Mouse (Mus musculus) hindbrain, embryonic 16.5 days (tissue): ENCODE data around the gene Cog4. TPM values are rescaled to one million over a fixed set of nuclear protein-coding genes. Genes with fewer than 3 reads are reported as not detected.
"Not testable (repeated sequence)": the region's sequence is repeated elsewhere in the genome, so short reads cannot be mapped to it uniquely, and the experiment has no call there.

Source experiments
- ATAC-seq: fragments of 200-750 bp; cut with Nextera tagmentation; 2 replicates; pipeline ENCODE4 v1.8.0; 2017; ENCODE audit warnings: moderate TSS enrichment, moderate library complexity
- H3K27ac ChIP-seq: fragments of 300-500 bp; sonication (generic); 2 replicates; pipeline ENCODE4 v1.5.1; 2014; ENCODE audit warnings: low read depth, mild to moderate bottlenecking, control low read depth, low read length, moderate library complexity
- H3K27me3 ChIP-seq: fragments of 300-500 bp; sonication (generic); replicated peaks from 2 replicates; pipeline ENCODE4 v1.6.1; 2014; ENCODE audit warnings: low read length; ENCODE audit not compliant: control insufficient read depth, insufficient read depth
- H3K36me3 ChIP-seq: fragments of 300-500 bp; sonication (generic); 2 replicates; pipeline ENCODE4 v1.6.1; 2014; ENCODE audit warnings: mild to moderate bottlenecking, low read length, moderate library complexity, mixed read lengths; ENCODE audit not compliant: control insufficient read depth, insufficient read depth
- H3K4me1 ChIP-seq: fragments of 300-500 bp; sonication (generic); 2 replicates; pipeline ENCODE4 v1.6.1; 2014; ENCODE audit warnings: low read depth, low read length; ENCODE audit not compliant: control insufficient read depth, insufficient read depth
- H3K4me2 ChIP-seq: fragments of 300-500 bp; sonication (generic); 2 replicates; pipeline ENCODE4 v1.6.1; 2014; ENCODE audit warnings: mild to moderate bottlenecking, low read length, control low read depth, moderate library complexity
- H3K4me3 ChIP-seq: fragments of 300-500 bp; sonication (generic); 2 replicates; pipeline ENCODE4 v1.5.1; 2014; ENCODE audit warnings: mild to moderate bottlenecking, low read length, control low read depth, moderate library complexity
- H3K9ac ChIP-seq: fragments of 300-500 bp; sonication (generic); 2 replicates; pipeline ENCODE4 v1.6.1; 2014; ENCODE audit warnings: low read depth, mild to moderate bottlenecking, control low read depth, low read length, moderate library complexity
- H3K9me3 ChIP-seq: fragments of 300-500 bp; sonication (generic); 2 replicates; pipeline ENCODE4 v1.6.1; 2014; ENCODE audit warnings: mild to moderate bottlenecking, low read length, moderate library complexity; ENCODE audit not compliant: control insufficient read depth
- WGBS: fragments of 180-500 bp; shearing (Covaris S2); extraction: QIAGEN DNeasy Blood & Tissue Kit; methylation state at CpG from one replicate; pipeline ENCODE4 v1.1.7; 2014; 5-methylcytosine and 5-hydroxymethylcytosine counted together
- polyA plus RNA-seq: library from polyadenylated mRNA; unstranded; fragments of >200 nt; fragmentation: Nextera tagmentation; extraction: Ambion mirVana; gene quantifications from 2 replicates; pipeline ENCODE4 v1.2.1, GENCODE M21; 2015

Gene Cog4
- polyA plus RNA-seq, 1 experiment from 2014 or later = 74.1 TPM

DNA sequence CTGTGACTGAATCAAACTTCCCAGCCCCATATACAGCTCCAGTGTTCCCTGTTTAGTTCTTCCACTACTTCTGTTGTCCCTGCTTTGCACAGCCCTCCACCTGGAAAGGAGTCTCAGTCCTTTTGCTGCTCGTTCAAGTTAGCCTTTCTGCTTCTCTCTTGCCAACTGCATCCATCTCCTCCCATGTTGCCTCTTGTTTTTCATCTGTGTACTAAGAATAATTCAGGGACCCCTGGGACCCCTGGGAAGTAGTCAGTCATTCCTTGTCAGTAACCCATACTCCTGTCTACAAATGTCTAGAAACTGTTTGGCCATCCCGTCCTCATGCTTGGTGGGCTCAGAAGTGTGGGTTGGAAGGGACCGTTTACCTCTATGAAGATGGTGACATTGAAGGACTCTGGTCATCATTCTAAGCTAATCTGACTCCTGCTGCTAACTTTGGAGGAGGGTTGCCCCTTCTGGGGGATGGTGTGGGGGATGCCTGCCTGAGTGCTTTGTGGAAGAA lies 74.4 kb downstream of the Cog4 start:
- peak overlapping the region; percentile 96 for H3K9ac ChIP-seq
- H3K4me3 ChIP-seq = peak overlapping the region; percentile 92
- no peak for ATAC-seq
- peaks cover 20% of the 10 kb centered on the region for H3K4me1 ChIP-seq
- H3K9me3 ChIP-seq = no peaks in the 10 kb centered on the region
- peak overlapping the region; percentile 78 for H3K4me2 ChIP-seq
- H3K27me3 ChIP-seq = no peaks in the 10 kb centered on the region
- WGBS = 33% methylated on average over 3 of the region's 3 CpGs
- no peaks in the 10 kb centered on the region for H3K36me3 ChIP-seq
- H3K27ac ChIP-seq = no peak overlapping the region

DNA sequence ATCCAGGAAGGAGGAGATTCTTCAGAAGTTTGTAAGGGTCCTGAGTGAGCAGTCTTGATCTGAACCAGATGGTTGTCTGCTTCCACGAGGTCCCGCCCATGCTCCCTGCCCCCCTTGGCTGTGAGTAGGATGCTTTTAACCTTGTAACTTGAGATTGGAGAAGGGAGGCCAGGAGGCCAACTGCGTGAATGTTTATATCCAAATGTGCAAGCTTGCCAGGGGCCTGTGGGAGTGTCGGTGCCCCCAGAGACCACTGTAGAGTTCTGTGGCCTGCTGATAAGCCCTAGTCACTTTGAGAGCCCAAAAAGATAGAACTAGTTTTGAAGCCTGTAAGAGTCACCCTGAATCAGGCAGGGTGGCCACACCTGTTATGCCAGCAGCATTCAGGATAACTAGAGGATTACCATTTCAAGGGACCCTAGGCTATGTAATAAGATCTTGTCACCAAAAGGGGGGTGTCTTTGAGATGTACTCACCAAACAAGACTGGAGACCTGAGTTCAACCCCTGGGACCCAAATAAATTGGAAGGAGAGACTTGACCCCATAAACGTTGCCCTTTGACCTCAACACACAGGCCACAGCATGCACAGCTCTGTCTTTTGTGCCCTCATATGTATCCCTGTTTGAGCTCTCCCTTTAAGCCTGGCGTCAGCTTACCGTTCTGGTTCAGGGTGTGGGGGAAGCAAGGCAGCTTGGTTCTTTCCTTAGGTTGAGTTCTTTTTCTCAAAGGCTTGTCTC lies 75.3 kb downstream of the Cog4 start:
- no peaks in the 10 kb centered on the region for H3K9me3 ChIP-seq
- H3K9ac ChIP-seq = peak overlapping the region; percentile 96; the same call in 1 of the 2 replicates
- peak overlapping the region; percentile 78 for H3K4me2 ChIP-seq
- H3K4me3 ChIP-seq = peak overlapping the region; percentile 92
- no peak for ATAC-seq
- 43% methylated on average over 7 of the region's 7 CpGs for WGBS
- no peaks in the 10 kb centered on the region for H3K36me3 ChIP-seq
- H3K27me3 ChIP-seq = no peaks in the 10 kb centered on the region
- H3K4me1 ChIP-seq = peaks cover 20% of the 10 kb centered on the region
- no peak overlapping the region for H3K27ac ChIP-seq

DNA sequence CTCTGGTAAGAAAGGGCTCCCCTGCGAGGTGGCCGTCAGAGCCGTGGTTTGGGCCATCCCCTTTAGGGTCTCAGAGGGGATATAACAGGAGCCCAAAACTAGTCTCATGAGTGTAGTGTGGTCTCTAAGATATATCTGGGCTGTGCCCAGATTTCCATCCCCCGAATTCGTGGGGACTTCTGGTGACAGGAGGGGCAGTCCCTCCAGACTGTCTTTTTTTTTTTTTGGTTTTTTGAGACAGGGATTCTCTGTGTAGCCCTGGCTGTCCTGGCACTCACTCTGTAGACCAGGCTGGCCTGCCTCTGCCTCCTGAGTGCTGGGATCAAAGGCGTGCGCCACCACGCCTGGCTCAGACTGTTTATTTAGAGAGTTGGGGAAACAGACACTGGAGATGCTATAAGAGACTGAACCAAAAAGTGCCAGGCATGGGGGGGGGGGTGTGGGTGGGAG lies 79.3 kb downstream of the Cog4 start:
- Histone ChIP-seq H3K4me3 (no peak overlapping the region), H3K27ac (no peak overlapping the region), H3K9ac (no peak overlapping the region), H3K36me3 (no peaks in the 10 kb centered on the region), H3K4me2 (no peak overlapping the region), H3K4me1 (peaks cover 13% of the 10 kb centered on the region), H3K27me3 (no peaks in the 10 kb centered on the region), H3K9me3 (no peaks in the 10 kb centered on the region)
- ATAC-seq = no peak
- 90% methylated on average over 8 of the region's 8 CpGs for WGBS

DNA sequence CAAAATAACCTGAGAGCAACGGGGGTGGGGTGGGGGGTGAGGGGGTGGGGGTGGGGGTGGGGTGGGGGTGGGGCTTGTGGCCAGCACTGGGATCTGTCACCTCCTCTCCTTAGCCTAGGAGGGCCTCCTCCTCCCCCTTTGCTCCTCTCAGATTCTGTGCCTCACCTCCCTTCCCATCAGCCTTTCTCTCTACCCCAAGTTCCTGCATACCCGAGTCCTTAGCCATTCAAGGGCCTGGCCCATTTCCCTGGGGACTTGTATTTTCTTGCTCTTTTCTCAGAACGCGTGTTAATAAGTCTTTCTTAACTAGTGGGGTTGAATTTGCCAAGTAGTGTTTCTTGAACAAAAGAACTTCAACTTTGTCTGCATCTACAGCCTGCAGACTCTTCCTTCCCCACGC lies 80.3 kb downstream of the Cog4 start:
- no peak overlapping the region for H3K9ac ChIP-seq

DNA sequence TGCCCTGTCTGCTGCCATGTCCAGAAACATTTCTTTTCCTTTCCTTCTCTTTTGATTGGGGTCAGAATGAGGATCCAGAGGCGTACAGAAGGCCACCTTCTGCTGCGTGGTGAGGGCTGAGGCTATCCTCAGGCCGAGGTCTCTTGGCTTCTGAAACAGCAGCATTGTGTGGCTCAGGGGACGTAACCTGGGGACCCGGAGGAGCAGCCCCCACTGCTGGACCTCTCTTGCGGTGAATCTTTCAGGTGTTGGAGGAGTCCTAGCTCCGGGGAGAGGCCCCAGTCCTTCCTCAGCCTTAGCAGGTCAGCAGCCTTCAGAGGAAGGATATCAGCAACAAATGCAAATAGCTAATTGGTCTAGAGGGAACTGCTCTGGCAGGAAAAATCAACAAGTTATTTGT lies 82.0 kb downstream of the Cog4 start:
- WGBS = 80% methylated on average over 7 of the region's 7 CpGs
- H3K9me3 ChIP-seq = no peaks in the 10 kb centered on the region
- H3K9ac ChIP-seq = no peak overlapping the region
- H3K36me3 ChIP-seq = no peaks in the 10 kb centered on the region
- H3K27ac ChIP-seq = no peak overlapping the region
- no peaks in the 10 kb centered on the region for H3K27me3 ChIP-seq
- H3K4me2 ChIP-seq = no peak overlapping the region
- no peak overlapping the region for H3K4me3 ChIP-seq
- ATAC-seq = no peak
- H3K4me1 ChIP-seq = peaks cover 4% of the 10 kb centered on the region; the same call in 1 of the 2 replicates

More for the DNA sequence above, 80.3 kb downstream of the Cog4 start:
- H3K27me3 ChIP-seq = no peaks in the 10 kb centered on the region
- no peak overlapping the region for H3K4me2 ChIP-seq
- 52% methylated on average over 5 of the region's 5 CpGs for WGBS
- peaks cover 7% of the 10 kb centered on the region for H3K4me1 ChIP-seq
- no peaks in the 10 kb centered on the region for H3K9me3 ChIP-seq
- H3K36me3 ChIP-seq = no peaks in the 10 kb centered on the region
- H3K4me3 ChIP-seq = no peak overlapping the region
- no peak overlapping the region for H3K27ac ChIP-seq
- no peak for ATAC-seq

DNA sequence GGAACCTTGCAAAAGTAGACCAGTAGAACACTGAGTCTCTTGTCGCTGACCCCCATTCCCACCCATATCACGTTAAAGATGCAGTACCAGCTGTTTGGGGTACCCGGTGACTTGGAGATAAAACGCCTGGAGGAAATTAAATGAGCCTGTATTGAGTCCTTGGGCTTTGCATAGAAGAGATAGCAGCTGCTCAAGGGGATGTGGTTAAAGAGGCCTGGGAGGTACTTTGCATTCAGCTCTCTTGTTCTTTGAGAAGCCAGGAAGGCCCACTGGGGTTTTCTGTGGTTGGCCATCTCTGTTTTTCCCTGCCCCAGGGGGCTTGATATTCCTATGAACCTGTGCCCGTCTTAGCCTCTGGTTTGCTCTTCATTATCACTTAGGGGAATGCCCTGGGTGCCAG lies 82.7 kb downstream of the Cog4 start:
- Histone ChIP-seq H3K4me2 (no peak overlapping the region), H3K4me3 (no peak overlapping the region), H3K4me1 (peaks cover 4% of the 10 kb centered on the region; the same call in 1 of the 2 replicates), H3K27ac (no peak overlapping the region), H3K27me3 (no peaks in the 10 kb centered on the region), H3K9ac (no peak overlapping the region), H3K36me3 (no peaks in the 10 kb centered on the region), H3K9me3 (no peaks in the 10 kb centered on the region)
- ATAC-seq = no peak
- 67% methylated on average over 5 of the region's 5 CpGs for WGBS

DNA sequence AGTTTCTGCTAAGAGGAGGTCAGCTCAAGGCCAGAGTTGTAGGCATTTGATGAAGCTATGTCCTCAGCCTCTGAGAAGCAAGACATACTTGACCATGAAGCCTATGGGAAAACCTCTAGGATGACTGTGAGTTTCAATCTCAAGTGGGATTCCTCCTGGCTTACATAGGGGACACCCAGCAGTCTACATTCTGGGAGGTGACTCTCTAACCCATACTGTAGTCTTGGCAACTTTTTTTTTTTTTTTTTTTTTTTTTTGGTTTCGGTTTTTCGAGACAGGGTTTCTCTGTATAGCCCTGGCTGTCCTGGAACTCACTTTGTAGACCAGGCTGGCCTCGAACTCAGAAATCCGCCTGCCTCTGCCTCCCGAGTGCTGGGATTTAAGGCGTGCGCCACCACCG lies 83.3 kb downstream of the Cog4 start:
- not testable (repeated sequence) for H3K27me3 ChIP-seq, H3K27ac ChIP-seq, H3K9me3 ChIP-seq, H3K9ac ChIP-seq, H3K4me2 ChIP-seq, H3K4me3 ChIP-seq, ATAC-seq, H3K4me1 ChIP-seq, H3K36me3 ChIP-seq
- 99% methylated on average over 8 of the region's 8 CpGs for WGBS

DNA sequence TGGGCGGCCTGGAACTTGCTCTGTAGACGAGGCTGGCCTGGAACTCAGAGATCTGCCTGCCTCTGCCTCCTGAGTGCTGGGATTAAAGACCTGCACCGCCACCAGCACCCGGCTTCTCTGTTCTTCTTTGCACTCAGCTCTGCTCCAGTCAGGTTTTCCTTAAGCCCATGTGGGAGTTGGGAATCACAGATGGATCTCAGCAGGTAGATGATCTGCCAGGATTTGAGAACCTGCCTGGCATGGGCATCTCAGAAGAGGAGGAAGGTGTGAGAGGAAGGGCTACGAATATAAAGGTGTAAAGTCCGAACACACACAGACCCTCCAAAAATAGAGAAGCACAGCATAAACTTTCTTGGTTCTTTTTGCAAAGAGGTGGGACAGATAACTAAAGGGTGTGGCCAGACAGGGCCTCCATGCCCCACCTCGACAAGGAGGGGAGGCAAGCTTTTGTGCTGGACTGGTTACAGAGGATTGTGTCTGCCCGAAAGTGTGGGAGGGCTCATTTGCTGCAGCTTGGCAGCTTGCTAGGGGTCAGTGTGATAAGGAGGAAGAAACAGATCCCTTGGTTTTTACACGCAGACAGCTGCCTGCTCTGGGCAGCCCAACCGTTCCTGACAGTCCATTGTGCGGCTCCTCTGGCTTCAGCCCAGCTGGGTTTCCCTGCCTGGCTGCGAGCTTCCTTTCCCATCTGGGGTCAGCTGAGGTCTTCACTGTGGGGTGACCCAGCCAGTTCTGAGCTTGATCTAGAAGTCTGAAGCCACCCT lies 85.0 kb downstream of the Cog4 start:
- H3K36me3 ChIP-seq = no peaks in the 10 kb centered on the region

More for the DNA sequence above, 85.0 kb downstream of the Cog4 start:
- WGBS = 68% methylated on average over 12 of the region's 12 CpGs
- Histone ChIP-seq H3K27me3 (no peaks in the 10 kb centered on the region), H3K4me3 (no peak overlapping the region), H3K4me2 (no peak overlapping the region), H3K27ac (no peak overlapping the region), H3K4me1 (peaks cover 4% of the 10 kb centered on the region; the same call in 1 of the 2 replicates), H3K9ac (no peak overlapping the region), H3K9me3 (no peaks in the 10 kb centered on the region)
- no peak for ATAC-seq
